Mouse (Mus musculus) erythroblast, adult 5-6 weeks (primary cell): ENCODE measurements around the gene Nr1h3. TPM values are rescaled to one million over a fixed set of nuclear protein-coding genes. Genes with fewer than 3 reads are reported as not detected.
"Not testable (repeated sequence)": the region's sequence is repeated elsewhere in the genome, so short reads cannot be mapped to it uniquely, and the experiment has no call there.

Source experiments
- ATAC-seq: replicated peaks from 2 replicates; pipeline ENCODE4 v1.8.0; 2016; ENCODE audit warnings: moderate number of reproducible peaks, mild to moderate bottlenecking, moderate TSS enrichment, inconsistent platforms; ENCODE audit not compliant: poor library complexity, low FRiP score, severe bottlenecking
- total RNA-seq, 2 experiments: library from RNA; stranded (forward) in 1 of 2; stranded (reverse) in 1 of 2; fragments of 150-400 nt in 1 of 2; fragments of 200-764, 138-1000 nt in 1 of 2; gene quantifications; 2 replicates each; pipeline versions ENCODE4 v1.2.3 to v1.2.4; 2015 to 2017; ENCODE audit warnings: low replicate concordance in 2 of 2

Gene Nr1h3
- total RNA-seq (2015; ENCODE audit: low replicate concordance) (1.3 TPM in 2 replicates), total RNA-seq (2017; ENCODE audit: low replicate concordance) (0.34 and 6.4 TPM in 2 replicates)

- peak; percentile 98 for ATAC-seq
Measured at GRCm38 (mm10) chr2:91202222-91202971, at the start of gene Nr1h3, which contains the start of gene Acp2. Gene Nr1h3 (minus strand): TSS chr2:91202834. Gene Acp2 (plus strand): TSS chr2:91202885.

- no peak for ATAC-seq
Measured at GRCm38 (mm10) chr2:91252001-91252400, 49.4 kb upstream of the Nr1h3 start.

DNA sequence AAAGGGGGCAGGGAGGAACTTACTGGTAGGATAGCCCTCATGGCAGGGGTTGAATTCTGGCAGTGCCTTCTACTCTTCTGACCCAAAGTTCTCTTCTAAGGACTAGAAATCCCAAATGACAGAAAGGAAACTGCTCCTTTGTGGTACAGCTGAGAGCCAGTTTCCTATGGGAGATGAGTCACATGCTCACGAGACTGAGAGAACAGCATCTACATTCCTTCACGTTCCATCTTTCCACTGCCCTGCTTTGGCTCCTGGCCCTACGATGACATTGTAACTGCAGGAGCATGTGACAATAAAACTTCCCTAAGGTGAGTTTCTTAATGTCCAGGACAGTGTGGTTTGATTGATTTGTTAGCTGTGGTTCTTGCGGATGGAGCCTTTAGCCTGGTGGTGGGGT is 45.7 kb upstream of the Nr1h3 start:
- ATAC-seq: no peak

GRCm38 (mm10) chr2:91244557-91245228 is 42.1 kb upstream of the Nr1h3 start:
- ATAC-seq: no peak; the same call in 1 of the 2 replicates

DNA sequence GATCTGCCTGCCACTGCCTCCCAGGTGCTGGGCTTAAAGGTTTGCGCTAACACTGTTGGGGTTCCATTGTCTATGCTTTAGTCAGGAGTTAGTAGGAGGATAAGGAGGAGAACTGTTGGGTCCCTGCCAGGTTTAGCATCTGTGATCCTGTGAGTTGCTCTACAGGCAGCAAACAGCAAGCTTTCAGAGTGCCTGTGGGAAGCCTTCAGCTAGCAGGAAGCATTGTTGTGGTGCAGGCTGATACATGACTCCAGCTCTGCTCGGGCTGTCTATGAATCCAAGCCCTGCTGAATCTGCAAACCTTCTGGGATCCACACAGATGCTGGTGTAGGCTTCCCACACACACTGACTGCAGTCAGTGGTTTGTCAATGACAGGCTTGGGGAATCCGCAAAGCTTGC is 40.8 kb upstream of the Nr1h3 start:
- no peak for ATAC-seq

DNA sequence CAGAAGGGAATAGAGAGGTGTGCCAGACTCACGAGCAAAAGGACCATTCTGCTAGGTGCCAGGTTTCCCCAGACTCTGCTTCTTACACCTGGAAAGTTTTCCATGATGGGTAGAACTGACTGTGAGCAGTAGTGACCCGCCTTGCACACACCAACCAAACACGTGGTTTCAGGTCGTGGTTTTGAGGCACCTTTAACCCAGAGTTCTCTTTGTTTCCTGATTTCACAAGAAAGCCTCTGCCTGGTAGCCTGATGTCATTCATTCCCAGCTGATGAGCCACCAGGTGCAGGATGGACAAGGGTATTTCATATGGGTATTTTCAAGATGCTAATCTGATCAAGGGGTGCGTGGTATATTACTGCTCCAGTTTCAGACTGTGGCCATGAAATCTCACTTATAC is 39.9 kb upstream of the Nr1h3 start:
- ATAC-seq: no peak

- not testable (repeated sequence) for ATAC-seq
Measured at GRCm38 (mm10) chr2:91237511-91238080, 35.0 kb upstream of the Nr1h3 start.

GRCm38 (mm10) chr2:91236601-91237510 is 34.2 kb upstream of the Nr1h3 start, which contains the start of gene Ddb2:
Gene Ddb2 (minus strand): TSS chr2:91236982.
- peak; percentile 94 for ATAC-seq

DNA sequence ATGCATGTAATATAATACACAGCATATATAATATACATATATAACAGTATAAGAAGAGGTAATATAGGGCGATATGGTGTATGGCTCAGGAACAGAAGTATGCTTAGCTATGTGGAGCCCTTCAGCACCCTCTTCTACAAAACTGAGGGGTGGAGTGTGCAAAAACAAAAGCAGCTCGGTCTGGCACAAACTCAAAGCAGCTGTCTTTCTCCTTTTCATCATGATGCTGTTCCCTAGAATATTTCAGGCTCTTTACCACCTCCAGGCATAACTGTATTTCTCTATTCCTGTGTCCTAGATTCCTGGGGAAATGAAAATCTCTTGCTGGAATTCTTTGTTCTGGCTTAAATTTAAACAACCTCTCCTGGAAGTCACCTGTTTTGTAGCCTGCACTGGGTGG is 27.1 kb upstream of the Nr1h3 start:
- ATAC-seq: no peak

- no peak for ATAC-seq
Measured at GRCm38 (mm10) chr2:91223614-91224013, 21.0 kb upstream of the Nr1h3 start.

GRCm38 (mm10) chr2:91220501-91220900 is 17.9 kb upstream of the Nr1h3 start:
- ATAC-seq: no peak

GRCm38 (mm10) chr2:91217032-91217431 is 14.4 kb upstream of the Nr1h3 start:
- ATAC-seq: no peak

GRCm38 (mm10) chr2:91213311-91213710 is 10.7 kb upstream of the Nr1h3 start:
- no peak for ATAC-seq

DNA sequence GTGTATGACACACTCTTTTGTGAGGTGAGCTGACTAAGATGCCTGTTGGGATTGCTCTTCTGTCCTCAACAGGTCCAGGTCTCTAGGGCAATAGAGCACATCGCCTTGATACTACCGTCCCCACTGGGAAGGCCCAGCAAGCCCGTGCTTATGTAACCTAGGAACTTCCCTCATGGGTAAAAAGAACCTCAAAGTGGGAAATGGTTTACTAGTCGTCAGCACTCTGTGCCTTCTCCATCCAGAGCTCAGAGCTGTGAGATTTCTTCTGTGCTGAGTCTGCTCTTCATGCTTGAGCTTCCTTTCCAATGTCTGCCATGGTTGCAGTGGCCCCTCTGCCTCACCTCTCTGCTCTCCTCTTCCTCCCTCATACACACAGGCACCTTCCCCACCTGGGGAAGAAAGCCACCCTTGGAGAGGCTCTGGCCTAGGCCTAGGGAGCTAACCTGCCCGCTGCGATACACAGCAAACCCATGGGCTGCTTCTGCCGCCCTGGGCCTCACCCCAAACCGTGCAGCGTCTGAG is 3.7 kb upstream of the Nr1h3 start:
- ATAC-seq: no peak

GRCm38 (mm10) chr2:91202972-91203656 is 480 bp upstream of the Nr1h3 start:
- peak; percentile 60 for ATAC-seq

GRCm38 (mm10) chr2:91198888-91199287 is 3.7 kb downstream of the Nr1h3 start:
- no peak for ATAC-seq

GRCm38 (mm10) chr2:91196577-91197001 is 6.0 kb downstream of the Nr1h3 start:
- no peak for ATAC-seq

- 0 out of 2 replicates have a peak, but pooled peaks have one; percentile 41 for ATAC-seq
Measured at GRCm38 (mm10) chr2:91194624-91195332, 7.9 kb downstream of the Nr1h3 start.
